Mouse (Mus musculus) heart, embryonic 16.5 days (tissue): ENCODE measurements around the gene Slc35e4. TPM values are rescaled to one million over a fixed set of nuclear protein-coding genes. Genes with fewer than 3 reads are reported as not detected.

Experiments
- ATAC-seq: fragments of 200-750 bp; cut with Nextera tagmentation; replicated peaks from 2 replicates; pipeline ENCODE4 v1.8.0; 2017; ENCODE audit warnings: moderate number of reproducible peaks; ENCODE audit not compliant: insufficient read depth, low FRiP score; ENCODE audit errors: extremely low read depth
- H3K27ac ChIP-seq: fragments of 300-500 bp; sonication (generic); 2 replicates; pipeline ENCODE4 v1.5.1; 2014; ENCODE audit warnings: mild to moderate bottlenecking, low read length, control low read depth, moderate library complexity
- H3K27me3 ChIP-seq: fragments of 300-500 bp; sonication (generic); 2 replicates; pipeline ENCODE4 v1.6.1; 2014; ENCODE audit warnings: low read length, mixed read lengths; ENCODE audit not compliant: control insufficient read depth, insufficient read depth
- H3K36me3 ChIP-seq: fragments of 300-500 bp; sonication (generic); 2 replicates; pipeline ENCODE4 v1.6.1; 2014; ENCODE audit not compliant: control insufficient read depth, insufficient read depth
- H3K4me1 ChIP-seq: fragments of 300-500 bp; sonication (generic); 2 replicates; pipeline ENCODE4 v1.6.1; 2014; ENCODE audit warnings: low read length, mixed read lengths; ENCODE audit not compliant: control insufficient read depth, insufficient read depth
- H3K4me2 ChIP-seq: fragments of 300-500 bp; sonication (generic); 2 replicates; pipeline ENCODE4 v1.6.1; 2014; ENCODE audit warnings: low read depth, mild to moderate bottlenecking, control low read depth, low read length
- H3K4me3 ChIP-seq: fragments of 300-500 bp; sonication (generic); 2 replicates; pipeline ENCODE4 v1.5.1; 2014; ENCODE audit warnings: mild to moderate bottlenecking, control low read depth, low read length
- H3K9ac ChIP-seq: fragments of 300-500 bp; sonication (generic); 2 replicates; pipeline ENCODE4 v1.6.1; 2014; ENCODE audit warnings: low read length, control low read depth
- H3K9me3 ChIP-seq: fragments of 300-500 bp; sonication (generic); replicated peaks from 2 replicates; pipeline ENCODE4 v1.6.1; 2016; ENCODE audit warnings: low read length; ENCODE audit not compliant: control insufficient read depth
- WGBS: fragments of 180-500 bp; shearing (Covaris S2); extraction: QIAGEN DNeasy Blood & Tissue Kit; methylation state at CpG from one replicate; pipeline ENCODE4 v1.1.7; 2014; 5-methylcytosine and 5-hydroxymethylcytosine counted together
- polyA plus RNA-seq: library from polyadenylated mRNA; unstranded; fragments of >200 nt; fragmentation: Nextera tagmentation; extraction: Ambion mirVana; gene quantifications from 2 replicates; pipeline ENCODE4 v1.2.1, GENCODE M21; 2015

The Slc35e4 gene
- polyA plus RNA-seq, 1 experiment from 2014 or later, result 4.2 TPM

DNA sequence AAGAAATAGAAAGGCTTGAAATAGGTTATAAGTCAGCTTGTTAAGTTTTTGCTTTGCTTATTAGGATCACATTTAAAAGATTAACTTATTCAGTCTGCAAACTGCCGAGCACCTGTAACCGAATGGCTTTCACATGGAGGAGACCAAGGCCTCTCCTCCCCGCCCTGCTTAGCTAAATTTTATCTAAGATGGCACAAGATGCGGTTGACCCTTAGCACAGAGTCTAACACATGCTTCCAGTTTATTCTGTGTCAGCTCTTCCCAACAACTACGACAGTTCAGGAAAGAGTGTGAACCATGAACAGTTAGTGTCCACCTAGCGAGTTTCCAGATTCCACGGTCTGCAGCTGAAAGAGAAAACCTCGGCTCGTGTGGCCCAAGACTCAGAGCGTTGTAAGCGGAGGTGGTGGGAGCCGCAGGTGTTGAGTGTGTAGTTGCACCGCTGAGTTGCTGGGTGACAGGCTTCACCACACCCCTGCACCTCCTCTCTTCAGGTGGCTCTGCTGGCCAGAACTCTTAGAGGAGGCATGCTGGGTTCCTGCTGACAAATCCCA, 22.9 kb upstream of the Slc35e4 start:
- WGBS, result 68% methylated on average over 13 of the region's 13 CpGs
- H3K4me2 ChIP-seq, result no peak overlapping the region
- no peaks in the 10 kb centered on the region for H3K4me1 ChIP-seq
- no peak overlapping the region for H3K9ac ChIP-seq
- H3K36me3 ChIP-seq, result no peaks in the 10 kb centered on the region
- H3K4me3 ChIP-seq, result no peak overlapping the region
- H3K27ac ChIP-seq, result no peak overlapping the region
- no peaks in the 10 kb centered on the region for H3K9me3 ChIP-seq
- ATAC-seq, result no peak
- H3K27me3 ChIP-seq, result 0 out of 2 replicates have a peak, but pooled peaks cover 2% of the 10 kb centered on the region

DNA sequence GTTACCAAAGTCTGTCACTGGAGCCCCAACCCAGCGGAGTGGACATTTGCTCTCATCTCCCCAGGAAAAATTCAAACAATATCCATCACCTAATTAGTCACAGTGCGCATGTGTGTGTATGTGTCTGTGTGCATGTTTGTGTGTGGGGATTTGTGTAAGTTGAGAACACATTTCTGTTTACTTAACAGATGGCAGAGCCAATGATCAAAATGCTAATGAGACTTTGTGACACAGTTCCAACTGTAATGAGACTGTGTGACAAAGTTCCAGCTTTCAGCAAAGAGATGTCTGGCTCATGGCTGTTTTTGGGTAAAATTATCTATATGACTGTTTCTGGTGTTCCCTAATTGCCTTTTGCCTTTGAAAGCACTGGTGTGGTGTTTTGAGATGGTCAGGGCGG, 21.9 kb upstream of the Slc35e4 start:
- WGBS, result 86% methylated on average over 3 of the region's 3 CpGs
- Histone ChIP-seq H3K4me1 (peaks cover 4% of the 10 kb centered on the region), H3K4me3 (no peak overlapping the region), H3K9ac (no peak overlapping the region), H3K36me3 (no peaks in the 10 kb centered on the region), H3K4me2 (no peak overlapping the region), H3K27me3 (0 out of 2 replicates have a peak, but pooled peaks cover 2% of the 10 kb centered on the region), H3K27ac (no peak overlapping the region), H3K9me3 (no peaks in the 10 kb centered on the region)
- ATAC-seq, result no peak

DNA sequence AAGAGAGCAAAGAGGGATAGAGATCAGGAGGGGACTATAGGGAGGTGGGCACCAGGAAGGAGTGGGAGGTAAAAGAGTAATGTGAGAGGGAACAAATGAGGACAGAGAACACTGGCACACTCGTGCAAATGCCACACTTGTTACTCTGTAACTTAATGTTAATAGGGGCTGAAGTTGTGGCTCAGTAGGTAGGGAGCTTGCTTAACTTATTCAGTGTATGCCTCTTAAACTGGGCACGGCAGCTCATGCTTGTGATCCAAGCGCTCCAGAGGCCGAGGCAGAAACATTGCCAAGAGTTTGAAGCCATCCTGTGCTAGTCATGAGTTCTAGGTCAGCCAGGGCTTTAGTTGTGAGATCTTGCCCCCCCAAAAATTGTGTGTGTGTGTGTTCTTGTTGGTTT, 20.7 kb upstream of the Slc35e4 start:
- Histone ChIP-seq H3K27ac (no peak overlapping the region), H3K4me1 (peaks cover 9% of the 10 kb centered on the region), H3K36me3 (no peaks in the 10 kb centered on the region), H3K9ac (no peak overlapping the region), H3K4me3 (no peak overlapping the region), H3K27me3 (0 out of 2 replicates have a peak, but pooled peaks cover 2% of the 10 kb centered on the region), H3K4me2 (no peak overlapping the region), H3K9me3 (no peaks in the 10 kb centered on the region)
- 69% methylated on average over 4 of the region's 4 CpGs for WGBS
- no peak for ATAC-seq

DNA sequence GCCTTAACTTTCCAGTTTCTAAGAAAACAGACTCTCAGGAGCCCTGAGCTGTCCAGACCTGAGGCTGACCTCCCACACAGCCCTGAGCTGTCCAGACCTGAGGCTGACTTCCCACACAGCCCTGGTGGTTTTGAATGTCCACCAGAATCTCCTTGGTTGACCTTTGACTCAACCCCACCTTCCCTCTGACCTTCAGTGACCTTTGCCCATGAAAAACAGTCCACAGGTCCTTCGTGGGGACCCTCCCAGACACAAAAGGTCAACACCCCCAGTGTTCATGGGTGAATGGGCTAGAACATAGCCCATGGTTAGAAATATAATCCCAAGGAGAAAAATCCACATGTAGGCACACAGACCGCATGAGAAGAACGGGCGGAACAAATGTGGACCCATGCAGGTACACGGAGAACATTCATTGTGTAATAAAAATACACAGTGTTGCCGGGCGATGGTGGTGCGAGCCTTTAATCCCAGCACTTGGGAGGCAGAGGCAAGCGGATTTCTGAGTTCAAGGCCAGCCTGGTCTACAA, 19.4 kb upstream of the Slc35e4 start:
- Histone ChIP-seq H3K9me3 (no peaks in the 10 kb centered on the region), H3K27ac (no peak overlapping the region), H3K9ac (no peak overlapping the region), H3K4me1 (peaks cover 9% of the 10 kb centered on the region), H3K4me3 (no peak overlapping the region), H3K36me3 (no peaks in the 10 kb centered on the region), H3K27me3 (0 out of 2 replicates have a peak, but pooled peaks cover 2% of the 10 kb centered on the region), H3K4me2 (no peak overlapping the region)
- WGBS, result 90% methylated on average over 9 of the region's 9 CpGs
- ATAC-seq, result no peak

DNA sequence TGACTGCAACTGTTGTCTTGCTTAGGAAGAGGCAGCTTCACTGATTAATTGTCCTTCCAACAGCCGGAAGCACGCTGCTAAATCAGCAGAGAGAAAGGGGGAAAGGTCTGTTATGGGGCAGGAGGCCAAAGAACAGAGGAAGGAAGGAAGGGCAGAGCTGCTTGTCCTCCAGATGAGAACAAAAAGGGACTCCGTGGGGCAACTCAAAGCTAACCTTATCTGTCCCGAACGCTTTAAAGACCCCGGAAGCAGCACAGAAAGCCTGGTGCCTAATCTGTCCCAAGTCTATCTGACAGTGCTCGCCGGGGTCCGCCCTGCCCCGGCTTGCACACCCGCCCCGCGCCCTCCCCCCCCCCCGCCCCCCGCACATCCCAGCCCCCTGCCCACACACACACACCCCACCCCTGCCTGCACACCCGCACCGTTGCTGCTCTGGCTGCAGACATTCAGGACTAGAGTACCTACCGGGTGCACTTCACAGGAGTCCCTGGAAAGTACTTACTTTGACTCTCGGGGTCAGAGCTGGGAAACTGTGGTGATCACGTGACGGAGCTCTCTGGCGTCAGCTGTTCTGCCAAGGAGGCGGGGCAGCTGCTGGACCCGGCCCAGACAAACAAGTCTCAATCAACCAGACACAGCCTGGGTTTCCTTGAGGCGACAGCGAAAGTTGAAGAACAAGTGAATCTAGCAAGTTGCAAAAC, 17.2 kb upstream of the Slc35e4 start, which contains the start of gene Tcn2:
Gene Tcn2, minus strand, starts transcription at position 649 of the 701 bp plus-strand sequence.
- WGBS, result under 1% methylated on average over 22 of the region's 26 CpGs
- no peaks in the 10 kb centered on the region for H3K27me3 ChIP-seq
- peak within 1 kb of the TSS; percentile 66 for H3K4me3 ChIP-seq
- peak within 1 kb of the TSS; percentile 69 for H3K27ac ChIP-seq
- H3K9ac ChIP-seq, result peak within 1 kb of the TSS; percentile 74
- H3K9me3 ChIP-seq, result no peaks in the 10 kb centered on the region
- ATAC-seq, result peak; percentile 89
- peaks cover 3% of the 10 kb centered on the region; the same call in 1 of the 2 replicates for H3K36me3 ChIP-seq
- peaks cover 9% of the 10 kb centered on the region for H3K4me1 ChIP-seq
- H3K4me2 ChIP-seq, result peak within 1 kb of the TSS; percentile 81

DNA sequence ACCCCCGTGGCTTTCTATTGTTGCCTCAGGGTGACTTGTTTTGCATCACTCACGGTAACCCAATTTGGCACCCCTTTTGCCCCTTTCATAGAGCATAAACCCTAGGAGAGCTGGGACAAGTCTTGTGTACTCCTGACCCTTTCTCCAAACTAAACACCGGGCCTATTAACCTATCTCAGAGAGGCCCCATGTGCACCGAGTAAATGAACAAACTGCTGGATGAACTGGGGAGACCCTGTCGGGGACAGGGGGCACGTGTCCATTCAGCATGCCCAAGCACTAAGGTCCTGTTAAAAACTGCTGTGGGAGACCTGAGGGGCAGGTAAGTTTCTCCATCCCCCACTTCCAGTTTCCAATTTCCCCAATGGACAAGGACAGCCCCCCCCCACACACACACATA, 16.5 kb upstream of the Slc35e4 start:
- Histone ChIP-seq H3K9ac (peak overlapping the region; percentile 74), H3K4me3 (peak overlapping the region; percentile 66), H3K27me3 (no peaks in the 10 kb centered on the region), H3K4me1 (peaks cover 9% of the 10 kb centered on the region), H3K9me3 (no peaks in the 10 kb centered on the region), H3K27ac (no peak overlapping the region), H3K4me2 (peak overlapping the region; percentile 81), H3K36me3 (peaks cover 3% of the 10 kb centered on the region; the same call in 1 of the 2 replicates)
- 51% methylated on average over 6 of the region's 6 CpGs for WGBS
- ATAC-seq, result no peak

DNA sequence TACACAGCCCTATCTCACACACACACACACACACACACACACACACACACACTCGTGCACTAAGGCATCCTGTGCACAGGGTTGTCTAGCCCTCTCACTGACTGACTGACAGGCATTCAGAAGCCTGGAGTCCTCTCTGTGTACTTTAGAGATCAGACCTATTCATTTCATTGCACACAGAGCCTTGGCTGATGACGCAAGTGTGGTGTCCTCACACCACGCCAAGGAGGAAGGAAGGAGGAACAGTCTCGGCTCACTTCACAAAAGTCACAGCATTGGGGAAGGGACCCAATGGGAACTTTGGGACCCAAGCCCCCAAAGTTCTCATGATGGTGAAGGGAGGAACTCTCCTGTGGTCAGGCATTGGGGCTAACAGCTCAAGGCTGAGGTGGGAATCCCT, 15.6 kb upstream of the Slc35e4 start:
- Histone ChIP-seq H3K27ac (no peak overlapping the region), H3K9ac (no peak overlapping the region), H3K4me2 (no peak overlapping the region), H3K4me1 (peaks cover 9% of the 10 kb centered on the region), H3K27me3 (no peaks in the 10 kb centered on the region), H3K36me3 (peaks cover 3% of the 10 kb centered on the region; the same call in 1 of the 2 replicates), H3K4me3 (no peak overlapping the region), H3K9me3 (no peaks in the 10 kb centered on the region)
- ATAC-seq, result no peak
- WGBS, result 58% methylated on average over 4 of the region's 4 CpGs

DNA sequence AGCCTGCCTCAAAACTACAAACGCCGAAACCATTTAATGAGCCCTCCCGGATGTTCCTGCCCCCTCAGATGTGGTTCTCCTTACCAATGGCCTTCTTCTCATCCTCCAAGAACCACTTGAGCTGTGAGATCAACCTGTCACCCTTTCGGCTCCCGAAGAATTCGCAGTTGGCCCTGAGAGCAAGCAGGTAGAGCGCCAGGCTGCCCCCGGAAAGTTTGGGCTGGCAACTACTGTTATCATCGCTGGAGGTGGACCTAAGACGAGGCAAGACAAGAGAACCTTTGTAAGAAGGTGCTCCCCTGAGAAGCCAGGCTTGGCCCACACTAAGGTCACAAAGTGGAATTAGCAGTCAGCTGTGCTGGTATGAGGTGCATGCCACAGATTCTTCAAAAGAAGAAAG, 11.5 kb upstream of the Slc35e4 start:
- no peak for ATAC-seq
- H3K9ac ChIP-seq, result no peak overlapping the region
- peaks cover 2% of the 10 kb centered on the region for H3K4me1 ChIP-seq
- H3K36me3 ChIP-seq, result peaks cover 21% of the 10 kb centered on the region
- WGBS, result 87% methylated on average over 10 of the region's 10 CpGs
- no peak overlapping the region for H3K27ac ChIP-seq
- H3K9me3 ChIP-seq, result no peaks in the 10 kb centered on the region
- H3K27me3 ChIP-seq, result no peaks in the 10 kb centered on the region
- H3K4me2 ChIP-seq, result no peak overlapping the region
- H3K4me3 ChIP-seq, result no peak overlapping the region

DNA sequence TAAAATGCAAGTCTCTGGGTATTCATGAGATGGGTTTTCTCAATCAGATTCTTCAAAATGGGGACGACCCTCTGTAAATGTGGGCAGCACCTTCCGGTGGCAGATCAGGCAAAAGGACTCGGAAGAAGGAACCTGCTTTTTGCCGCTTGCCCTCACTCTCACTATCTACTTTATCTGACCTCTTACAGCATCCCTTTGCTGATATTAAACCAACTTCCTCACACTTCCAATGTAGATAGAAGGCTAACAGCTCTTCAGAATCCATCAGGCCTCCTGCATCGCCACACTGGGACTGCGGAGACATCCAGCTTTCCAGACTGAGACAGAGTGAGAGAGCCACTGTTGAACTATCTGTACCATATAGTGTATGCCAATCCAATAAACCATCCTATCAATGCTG, 8.3 kb upstream of the Slc35e4 start:
- no peak overlapping the region for H3K27ac ChIP-seq
- no peak overlapping the region for H3K9ac ChIP-seq
- H3K36me3 ChIP-seq, result peaks cover 26% of the 10 kb centered on the region
- H3K9me3 ChIP-seq, result no peaks in the 10 kb centered on the region
- H3K4me2 ChIP-seq, result no peak overlapping the region
- no peak overlapping the region for H3K4me3 ChIP-seq
- ATAC-seq, result no peak
- H3K27me3 ChIP-seq, result no peaks in the 10 kb centered on the region
- H3K4me1 ChIP-seq, result no peaks in the 10 kb centered on the region
- 95% methylated on average over 6 of the region's 6 CpGs for WGBS
